Mouse (Mus musculus) forebrain, embryonic 13.5 days (tissue): ENCODE results near the gene Olfr322. TPM values are rescaled to one million over a fixed set of nuclear protein-coding genes. Genes with fewer than 3 reads are reported as not detected.
"Not testable (repeated sequence)": the region's sequence is repeated elsewhere in the genome, so short reads cannot be mapped to it uniquely, and the experiment has no call there.

Source experiments
- ATAC-seq: fragments of 200-750 bp; cut with Nextera tagmentation; 2 replicates; pipeline ENCODE4 v1.8.0; 2017
- H3K27ac ChIP-seq: fragments of 300-500 bp; sonication (generic); 2 replicates; pipeline ENCODE4 v1.5.1; 2015; ENCODE audit warnings: inconsistent platforms, mild to moderate bottlenecking, moderate library complexity
- H3K27me3 ChIP-seq: fragments of 300-500 bp; sonication (generic); 2 replicates; pipeline ENCODE4 v1.6.1; 2015; ENCODE audit warnings: mild to moderate bottlenecking, inconsistent platforms
- H3K36me3 ChIP-seq: fragments of 300-500 bp; sonication (generic); 2 replicates; pipeline ENCODE4 v1.6.1; 2015; ENCODE audit warnings: mild to moderate bottlenecking, inconsistent platforms; ENCODE audit not compliant: poor library complexity, severe bottlenecking
- H3K4me1 ChIP-seq: fragments of 300-500 bp; sonication (generic); 2 replicates; pipeline ENCODE4 v1.6.1; 2015; ENCODE audit warnings: inconsistent platforms
- H3K4me2 ChIP-seq: fragments of 300-500 bp; sonication (generic); 2 replicates; pipeline ENCODE4 v1.6.1; 2015; ENCODE audit warnings: inconsistent platforms, mild to moderate bottlenecking, moderate library complexity
- H3K4me3 ChIP-seq: fragments of 300-500 bp; sonication (generic); 2 replicates; pipeline ENCODE4 v1.5.1; 2015; ENCODE audit warnings: mild to moderate bottlenecking, inconsistent platforms
- H3K9ac ChIP-seq: fragments of 300-500 bp; sonication (generic); 2 replicates; pipeline ENCODE4 v1.6.1; 2015; ENCODE audit warnings: mild to moderate bottlenecking, inconsistent platforms
- H3K9me3 ChIP-seq: fragments of 300-500 bp; sonication (generic); replicated peaks from 2 replicates; pipeline ENCODE4 v1.6.1; 2016; ENCODE audit warnings: inconsistent platforms
- WGBS: fragments of 180-500 bp; shearing (Covaris S2); methylation state at CpG from one replicate; pipeline ENCODE4 v1.1.7; 2015; 5-methylcytosine and 5-hydroxymethylcytosine counted together
- polyA plus RNA-seq: library from polyadenylated mRNA; unstranded; fragments of >200 nt; fragmentation: Nextera tagmentation; extraction: Ambion mirVana; gene quantifications from 2 replicates; pipeline ENCODE4 v1.2.1, GENCODE M21; 2015

Gene Olfr322
- polyA plus RNA-seq, 1 experiment from 2014 or later = not detected

- peak overlapping the region; percentile 88 for H3K4me2 ChIP-seq
- H3K27me3 ChIP-seq = peaks cover 27% of the 10 kb centered on the region
- H3K4me1 ChIP-seq = peaks cover 10% of the 10 kb centered on the region
- peak overlapping the region; percentile 5; the same call in 1 of the 2 replicates for H3K9ac ChIP-seq
- H3K36me3 ChIP-seq = no peaks in the 10 kb centered on the region
- 28% methylated on average over 14 of the region's 14 CpGs for WGBS
- ATAC-seq = no peak
- no peaks in the 10 kb centered on the region for H3K9me3 ChIP-seq
- H3K4me3 ChIP-seq = peak overlapping the region; percentile 43
- no peak overlapping the region for H3K27ac ChIP-seq
Measured at GRCm38 (mm10) chr11:58641057-58641456, 17.5 kb upstream of the Olfr322 start.

GRCm38 (mm10) chr11:58641638-58642358, 16.8 kb upstream of the Olfr322 start:
- Histone ChIP-seq H3K4me2 (no peak overlapping the region), H3K36me3 (no peaks in the 10 kb centered on the region), H3K9ac (no peak overlapping the region), H3K4me3 (no peak overlapping the region), H3K27ac (no peak overlapping the region), H3K9me3 (no peaks in the 10 kb centered on the region), H3K4me1 (peaks cover 10% of the 10 kb centered on the region), H3K27me3 (peaks cover 27% of the 10 kb centered on the region)
- WGBS = 85% methylated on average over 13 of the region's 13 CpGs
- ATAC-seq = no peak

GRCm38 (mm10) chr11:58643350-58643749, 15.2 kb upstream of the Olfr322 start:
- Histone ChIP-seq H3K4me1 (peaks cover 10% of the 10 kb centered on the region), H3K36me3 (no peaks in the 10 kb centered on the region)
- no peak for ATAC-seq

GRCm38 (mm10) chr11:58655151-58655550, 3.4 kb upstream of the Olfr322 start:
- Histone ChIP-seq H3K4me1 (no peaks in the 10 kb centered on the region), H3K27ac (no peak overlapping the region), H3K36me3 (no peaks in the 10 kb centered on the region), H3K4me3 (no peak overlapping the region), H3K9ac (no peak overlapping the region), H3K27me3 (no peaks in the 10 kb centered on the region), H3K4me2 (no peak overlapping the region), H3K9me3 (0 out of 2 replicates have a peak, but pooled peaks cover 3% of the 10 kb centered on the region)
- WGBS = 92% methylated on average over 3 of the region's 3 CpGs
- no peak for ATAC-seq

More at GRCm38 (mm10) chr11:58643350-58643749, 15.2 kb upstream of the Olfr322 start:
- Histone ChIP-seq H3K4me2 (no peak overlapping the region), H3K27ac (no peak overlapping the region), H3K4me3 (no peak overlapping the region), H3K9ac (no peak overlapping the region), H3K9me3 (no peaks in the 10 kb centered on the region), H3K27me3 (peaks cover 25% of the 10 kb centered on the region)
- WGBS = 36% methylated on average over 6 of the region's 6 CpGs

GRCm38 (mm10) chr11:58669252-58669651, 10.7 kb downstream of the Olfr322 start:
- Histone ChIP-seq H3K9me3 (no peaks in the 10 kb centered on the region), H3K36me3 (no peaks in the 10 kb centered on the region), H3K27me3 (no peaks in the 10 kb centered on the region), H3K27ac (no peak overlapping the region), H3K4me2 (no peak overlapping the region), H3K9ac (no peak overlapping the region), H3K4me3 (no peak overlapping the region), H3K4me1 (no peaks in the 10 kb centered on the region)
- no peak for ATAC-seq

GRCm38 (mm10) chr11:58671825-58672224, 13.2 kb downstream of the Olfr322 start:
- ATAC-seq = no peak
- WGBS = 59% methylated on average over 4 of the region's 4 CpGs
- Histone ChIP-seq H3K36me3 (no peaks in the 10 kb centered on the region), H3K27me3 (no peaks in the 10 kb centered on the region), H3K4me2 (no peak overlapping the region), H3K9me3 (no peaks in the 10 kb centered on the region), H3K4me3 (no peak overlapping the region), H3K9ac (no peak overlapping the region), H3K4me1 (no peaks in the 10 kb centered on the region), H3K27ac (no peak overlapping the region)

- no peaks in the 10 kb centered on the region for H3K9me3 ChIP-seq
- no peak for ATAC-seq
- H3K9ac ChIP-seq = no peak within 1 kb of the TSS
- WGBS = 88% methylated on average over 1 of the region's 1 CpGs
- no peaks in the 10 kb centered on the region for H3K36me3 ChIP-seq
- no peak within 1 kb of the TSS for H3K27ac ChIP-seq
- no peak within 1 kb of the TSS for H3K4me2 ChIP-seq
- no peaks in the 10 kb centered on the region for H3K4me1 ChIP-seq
- no peaks in the 10 kb centered on the region for H3K27me3 ChIP-seq
- H3K4me3 ChIP-seq = no peak within 1 kb of the TSS
Measured at GRCm38 (mm10) chr11:58680799-58681198, 22.2 kb downstream of the Olfr322 start, which contains the start of gene Olfr320. Gene Olfr320 (plus strand): TSS chr11:58681099.

- Histone ChIP-seq H3K9me3 (peaks cover 14% of the 10 kb centered on the region), H3K27me3 (no peaks in the 10 kb centered on the region), H3K9ac (no peak within 1 kb of the TSS), H3K4me1 (no peaks in the 10 kb centered on the region), H3K4me2 (no peak within 1 kb of the TSS), H3K4me3 (no peak within 1 kb of the TSS), H3K27ac (no peak within 1 kb of the TSS), H3K36me3 (no peaks in the 10 kb centered on the region)
- 89% methylated on average over 3 of the region's 3 CpGs for WGBS
- ATAC-seq = no peak
Measured at GRCm38 (mm10) chr11:58698862-58699261, 40.3 kb downstream of the Olfr322 start, which contains the start of gene Olfr319. Gene Olfr319 (plus strand): TSS chr11:58699162.

GRCm38 (mm10) chr11:58709086-58709485, 50.5 kb downstream of the Olfr322 start:
- ATAC-seq = no peak
- 84% methylated on average over 11 of the region's 11 CpGs for WGBS

GRCm38 (mm10) chr11:58717723-58718122, 59.1 kb downstream of the Olfr322 start:
- not testable (repeated sequence) for H3K36me3 ChIP-seq, H3K27ac ChIP-seq, H3K9ac ChIP-seq, H3K4me2 ChIP-seq, ATAC-seq, H3K9me3 ChIP-seq, H3K4me3 ChIP-seq, H3K4me1 ChIP-seq, H3K27me3 ChIP-seq
- 91% methylated on average over 7 of the region's 7 CpGs for WGBS

More at GRCm38 (mm10) chr11:58709086-58709485, 50.5 kb downstream of the Olfr322 start:
- Histone ChIP-seq H3K9ac (no peak overlapping the region), H3K36me3 (no peaks in the 10 kb centered on the region), H3K27ac (no peak overlapping the region), H3K9me3 (no peaks in the 10 kb centered on the region), H3K4me1 (no peaks in the 10 kb centered on the region), H3K4me2 (no peak overlapping the region), H3K4me3 (no peak overlapping the region), H3K27me3 (no peaks in the 10 kb centered on the region)
